Mouse (Mus musculus): Measurements from ENCODE around the gene Zfp239.

DNA sequence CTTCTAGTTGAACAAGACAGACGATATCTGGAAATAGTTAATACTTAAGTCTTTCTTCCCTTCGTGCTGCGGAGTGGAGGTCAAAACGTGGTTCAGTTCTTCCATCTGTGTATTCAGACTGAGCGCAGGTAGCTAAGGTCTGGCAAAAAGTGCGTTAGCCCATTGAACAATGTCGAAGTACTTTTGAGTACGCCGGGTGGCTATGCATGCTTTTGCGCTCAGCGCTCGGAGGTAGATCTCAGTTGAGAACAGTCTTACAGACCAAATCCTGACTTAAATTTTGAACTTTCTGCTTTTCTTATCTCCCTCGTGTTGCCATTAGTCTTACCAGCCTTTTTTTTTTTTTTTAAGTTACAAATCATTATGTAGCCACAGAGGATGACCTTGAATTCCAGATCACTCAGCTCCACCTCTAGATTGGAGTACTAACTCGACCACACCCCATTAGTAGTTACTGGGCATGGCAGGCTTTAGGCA, 46.6 kb downstream of the Zfp239 start:
- TF ChIP-seq POLR2A (IDR thresholded peaks at IDR 0.05; ENCODE audit: insufficient read depth, low read depth, low read length): no peak
- no peak for TF ChIP-seq CTCF (IDR thresholded peaks at IDR 0.05)

Measured in heart, adult 2 months (tissue).